Mouse (Mus musculus): ENCODE measurements at regions not wholly inside any gene's neighbourhood (a gene's known extent, or its start where the extent isn't known, plus 50 kb on each side); places are given as distances from the start of the nearest gene placed in this dataset.

- ATAC-seq = no peak
- no peaks in the 10 kb centered on the region for H3K27me3 ChIP-seq (replicated peaks; ENCODE audit: insufficient read depth, low read length)
- no peaks in the 10 kb centered on the region for H3K36me3 ChIP-seq (ENCODE audit: insufficient read depth, low read length)
- H3K9ac ChIP-seq (replicated peaks; ENCODE audit: low read depth) = no peak overlapping the region
- TF ChIP-seq EP300 (IDR thresholded peaks at IDR 0.05) (no peak), CTCF (IDR thresholded peaks at IDR 0.05) (peak; percentile 79)
- H3K9me3 ChIP-seq (ENCODE audit: low read length) = no peaks in the 10 kb centered on the region
- no peak overlapping the region for H3K4me3 ChIP-seq (ENCODE audit: low read depth, low read length)
- 1% methylated on average over 3 of the region's 3 CpGs for WGBS
- DNase-seq (ENCODE audit: low spot score) = peak; percentile 63
- H3K27ac ChIP-seq (ENCODE audit: low read length) = no peak overlapping the region
- no peak overlapping the region for H3K4me2 ChIP-seq (replicated peaks; ENCODE audit: low read depth, low read length)
- no peaks in the 10 kb centered on the region for H3K4me1 ChIP-seq (ENCODE audit: insufficient read depth, low read depth, low read length)
Measured at GRCm38 (mm10) chrX:136321692-136322091, 51.6 kb downstream of the Bex3 start.

DNA sequence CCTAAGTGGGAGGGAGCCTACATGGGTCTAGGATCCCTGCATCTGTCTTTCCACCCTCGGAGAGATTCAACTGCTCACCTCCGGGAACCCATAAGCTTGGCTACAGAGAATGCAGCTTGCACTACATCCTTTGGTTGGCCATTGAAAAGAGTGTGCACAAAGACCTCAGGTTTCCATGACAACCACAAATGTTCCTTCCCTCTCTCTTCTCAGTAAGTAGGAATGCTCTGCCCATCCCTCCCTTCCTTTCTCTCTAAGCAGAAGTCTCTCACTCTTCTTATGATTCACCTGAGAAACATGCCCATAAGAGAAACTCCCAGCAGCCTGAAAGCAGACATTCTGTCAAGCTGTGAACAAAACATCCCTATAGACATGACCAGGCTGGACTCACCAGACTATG is 95.8 kb downstream of the Bex3 start:
- no peaks in the 10 kb centered on the region for H3K36me3 ChIP-seq (ENCODE audit: insufficient read depth, low read length)
- no peaks in the 10 kb centered on the region for H3K4me1 ChIP-seq (ENCODE audit: insufficient read depth, low read depth, low read length)
- H3K9me3 ChIP-seq (ENCODE audit: low read length) = no peaks in the 10 kb centered on the region
- H3K4me3 ChIP-seq (ENCODE audit: low read depth, low read length) = no peak overlapping the region
- no peak overlapping the region for H3K9ac ChIP-seq (replicated peaks; ENCODE audit: low read depth)
- no peak for ATAC-seq
- DNase-seq (ENCODE audit: low spot score) = no peak
- no peak overlapping the region for H3K4me2 ChIP-seq (replicated peaks; ENCODE audit: low read depth, low read length)
- no peaks in the 10 kb centered on the region for H3K27me3 ChIP-seq (replicated peaks; ENCODE audit: insufficient read depth, low read length)
- no peak for TF ChIP-seq EP300 (IDR thresholded peaks at IDR 0.05)
- TF ChIP-seq CTCF (IDR thresholded peaks at IDR 0.05) = no peak
- no peak overlapping the region for H3K27ac ChIP-seq (ENCODE audit: low read length)
- WGBS = 67% methylated on average over 2 of the region's 2 CpGs
